Mouse (Mus musculus): ENCODE results near the gene Nacc1.

DNA sequence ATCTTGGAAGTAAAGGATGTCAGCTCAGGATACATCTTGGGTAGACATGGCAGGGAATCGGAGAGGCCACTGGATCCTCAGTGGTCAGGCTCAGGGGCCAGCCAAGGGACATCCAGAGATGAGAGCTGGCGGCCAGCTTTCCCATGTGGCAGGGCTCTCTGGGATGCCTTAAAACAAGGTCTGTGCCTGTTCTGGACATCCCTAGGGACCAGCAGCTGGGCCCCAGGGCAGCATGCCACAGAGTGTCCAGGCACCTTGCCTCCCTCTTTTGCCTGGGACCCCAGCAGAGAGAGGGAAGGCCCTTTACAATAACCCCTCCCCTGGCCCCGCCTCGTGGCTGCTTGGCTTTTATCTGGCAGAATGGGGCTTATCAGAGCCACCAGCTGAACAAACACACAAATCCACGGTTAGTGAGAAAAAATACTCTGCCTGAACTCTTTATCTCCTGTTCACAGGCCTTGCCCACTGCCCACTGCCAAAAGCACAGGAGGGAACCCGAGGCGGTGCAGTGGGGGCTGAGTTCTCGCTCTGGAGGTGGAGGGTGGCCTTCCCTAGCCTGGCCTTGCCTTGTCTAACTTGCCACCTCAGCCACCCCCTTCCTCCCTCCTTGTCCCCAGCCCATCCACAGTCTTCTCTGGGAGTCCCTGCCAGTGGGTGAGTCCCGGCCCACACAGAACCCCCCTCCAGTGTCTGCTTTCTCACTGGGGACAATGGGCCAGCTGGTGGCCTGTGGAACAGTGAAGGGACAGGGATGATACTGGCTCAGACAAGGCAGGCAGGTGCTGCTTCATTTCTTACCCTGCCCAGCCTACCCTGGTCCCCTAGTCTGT lies 43.1 kb upstream of the Nacc1 start:
- TF ChIP-seq CTCF (IDR thresholded peaks at IDR 0.05) (no peak), POLR2A (IDR thresholded peaks at IDR 0.05; ENCODE audit: insufficient read depth, low read depth, low read length) (no peak), EP300 (IDR thresholded peaks at IDR 0.05; ENCODE audit: insufficient read depth, low read depth, low read length) (peak; percentile 19; the same call in 1 of the 2 replicates)
